Mouse (Mus musculus) small intestine, adult 2 months (tissue): ENCODE measurements around the gene Lbr. TPM values are rescaled to one million over a fixed set of nuclear protein-coding genes. Genes with fewer than 3 reads are reported as not detected.

ENCODE experiments used
- H3K27ac ChIP-seq: fragments of 200-500 bp; 2 replicates; pipeline ENCODE4 v1.5.1; 2012; ENCODE audit warnings: low read depth, low read length, control low read depth, inconsistent platforms; ENCODE audit not compliant: insufficient read depth
- H3K27me3 ChIP-seq: fragments of 200-500 bp; 2 replicates; pipeline ENCODE4 v1.6.1; 2012; ENCODE audit warnings: mild to moderate bottlenecking, moderate library complexity, low read length, inconsistent platforms; ENCODE audit not compliant: control insufficient read depth, insufficient read depth
- H3K36me3 ChIP-seq: fragments of 200-500 bp; 2 replicates; pipeline ENCODE4 v1.6.1; 2012; ENCODE audit warnings: mild to moderate bottlenecking, low read length, control low read depth, inconsistent platforms; ENCODE audit not compliant: control insufficient read depth, insufficient read depth
- H3K4me1 ChIP-seq: fragments of 200-500 bp; 2 replicates; pipeline ENCODE4 v1.6.1; 2012; ENCODE audit warnings: low read length, inconsistent platforms, mixed read lengths; ENCODE audit not compliant: control insufficient read depth, insufficient read depth, insufficient read length
- H3K4me3 ChIP-seq: fragments of 200-500 bp; 2 replicates; pipeline ENCODE4 v1.5.1; 2012; ENCODE audit warnings: low read depth, mild to moderate bottlenecking, control low read depth, inconsistent platforms, low read length, moderate library complexity
- CTCF ChIP-seq: fragments of 200-500 bp; IDR thresholded peaks from 2 replicates; pipeline ENCODE4 v1.5.1; 2012; ENCODE audit warnings: low read depth, mild to moderate bottlenecking, control low read depth, inconsistent platforms, low read length, moderate library complexity, mixed read lengths; ENCODE audit not compliant: insufficient replicate concordance, insufficient read length; ENCODE audit errors: extremely low read depth
- POLR2A ChIP-seq: fragments of 200-500 bp; IDR thresholded peaks from 2 replicates; pipeline ENCODE4 v1.6.1; 2012; ENCODE audit warnings: low read depth, mild to moderate bottlenecking, control low read depth, inconsistent platforms, low read length, moderate library complexity
- WGBS: fragments of 180-500 bp; shearing (Covaris S2); methylation state at CpG from one replicate; pipeline ENCODE4 v1.1.7; 2018; 5-methylcytosine and 5-hydroxymethylcytosine counted together
- polyA plus RNA-seq: library from polyadenylated mRNA; depleted of rRNA; stranded (reverse); fragments of >200 nt; gene quantifications from 2 replicates; pipeline ENCODE4 v1.2.3, GENCODE M21; 2012; rRNA removed

Lbr gene
- 5.9 and 13.5 TPM in 2 replicates for polyA plus RNA-seq

DNA sequence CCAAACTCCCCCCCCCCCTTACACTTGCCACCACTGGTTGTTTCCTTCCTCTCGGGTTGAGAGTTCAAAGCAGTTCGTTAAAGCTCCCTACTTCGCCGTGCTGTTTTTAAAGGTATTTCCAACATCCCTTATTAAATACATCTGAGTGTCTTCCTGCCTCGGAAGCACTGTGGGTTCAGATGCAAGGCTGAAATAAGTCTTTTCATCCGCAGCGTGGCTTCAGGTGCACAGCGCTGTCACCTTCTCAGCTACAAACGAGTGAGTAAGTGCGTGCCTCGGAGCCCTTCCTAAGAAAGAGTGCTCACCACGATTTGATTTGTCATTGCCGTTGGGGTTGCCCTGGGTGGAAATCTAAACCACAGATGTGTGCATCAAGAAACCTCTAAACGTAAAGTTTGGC lies at the start of gene Lbr:
TSS of gene Lbr (minus strand) at position 266 of the 400 bp plus-strand sequence.
- peak within 1 kb of the TSS; percentile 84 for H3K4me3 ChIP-seq
- no peak for TF ChIP-seq POLR2A
- TF ChIP-seq CTCF, result no peak
- WGBS, result 1% methylated on average over 14 of the region's 14 CpGs
- H3K4me1 ChIP-seq, result peaks cover 10% of the 10 kb centered on the region; the same call in 1 of the 2 replicates
- H3K36me3 ChIP-seq, result 0 out of 2 replicates have a peak, but pooled peaks cover 2% of the 10 kb centered on the region
- peak within 1 kb of the TSS; percentile 86 for H3K27ac ChIP-seq
- H3K27me3 ChIP-seq, result no peaks in the 10 kb centered on the region

DNA sequence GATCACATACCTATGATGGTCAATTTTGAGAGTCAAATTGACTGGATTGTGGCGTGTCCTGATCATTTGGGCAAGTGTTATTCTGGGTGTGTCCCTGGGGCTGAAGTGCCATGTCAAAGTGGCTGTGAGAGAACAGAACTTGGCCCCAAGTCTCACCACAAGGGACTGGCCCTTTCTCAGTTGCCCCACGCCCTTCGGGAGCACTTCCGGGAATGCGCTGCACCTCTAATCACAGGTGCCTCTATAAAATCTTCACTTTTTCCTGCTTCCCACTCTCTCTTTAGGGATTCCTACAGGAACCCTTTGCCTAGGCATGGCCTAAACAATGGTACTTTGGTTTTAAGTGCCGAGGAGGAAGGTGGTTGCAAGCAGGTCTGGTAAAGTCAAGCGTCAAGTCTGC lies 46.8 kb upstream of the Lbr start:
- whole genome bisulfite sequencing, result 40% methylated on average over 7 of the region's 7 CpGs
- Histone ChIP-seq H3K36me3 (no peaks in the 10 kb centered on the region), H3K4me3 (no peak overlapping the region), H3K4me1 (peaks cover 5% of the 10 kb centered on the region; the same call in 1 of the 2 replicates), H3K27me3 (no peaks in the 10 kb centered on the region), H3K27ac (no peak overlapping the region)
- TF ChIP-seq CTCF (no peak), POLR2A (no peak)

DNA sequence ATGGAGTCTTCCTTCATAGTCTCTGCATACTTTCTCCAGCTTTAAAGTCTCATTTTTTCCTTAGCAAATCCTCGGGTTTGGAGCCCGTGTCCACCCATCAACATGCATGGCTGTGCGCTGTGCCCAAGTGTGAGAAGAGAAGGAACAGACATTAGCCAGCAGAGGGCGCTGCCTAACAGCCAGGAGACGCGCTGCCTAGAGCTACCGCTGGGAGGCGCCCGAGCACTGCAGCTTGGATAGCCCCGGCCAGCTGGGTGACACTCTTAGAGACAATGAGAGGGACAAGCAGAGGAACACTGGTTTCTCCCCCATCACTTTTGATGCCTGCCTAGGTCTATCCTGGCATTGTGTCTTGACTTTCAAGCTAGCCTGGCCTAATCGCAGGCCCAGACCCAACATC lies 46.0 kb upstream of the Lbr start:
- Histone ChIP-seq H3K27ac (no peak overlapping the region), H3K4me3 (no peak overlapping the region), H3K4me1 (peaks cover 5% of the 10 kb centered on the region; the same call in 1 of the 2 replicates), H3K36me3 (no peaks in the 10 kb centered on the region), H3K27me3 (no peaks in the 10 kb centered on the region)
- TF ChIP-seq POLR2A (no peak), CTCF (peak; percentile 100)
- 5% methylated on average over 11 of the region's 11 CpGs for WGBS

DNA sequence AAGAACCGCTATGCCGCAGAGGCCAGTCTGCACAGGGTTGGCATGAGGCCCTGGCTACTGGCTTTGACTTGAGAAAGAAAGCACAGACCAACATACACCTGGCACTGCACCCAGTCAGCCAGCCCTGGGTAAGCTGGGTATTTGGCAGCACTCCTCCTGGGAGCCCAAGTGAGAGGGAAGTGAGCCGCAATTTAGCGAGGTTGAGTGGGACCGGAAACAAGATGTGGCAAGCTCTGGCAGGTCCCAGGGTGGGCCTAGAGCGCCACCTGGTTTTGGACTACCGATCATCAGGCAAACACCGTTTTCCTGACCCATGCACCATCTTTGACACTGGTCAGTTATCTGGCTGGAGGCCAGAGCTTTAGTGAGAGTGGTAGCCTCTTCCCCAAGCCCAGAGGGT lies 38.7 kb upstream of the Lbr start:
- TF ChIP-seq CTCF, result peak; percentile 85
- TF ChIP-seq POLR2A, result no peak
- Histone ChIP-seq H3K36me3 (no peaks in the 10 kb centered on the region), H3K4me3 (no peak overlapping the region), H3K27me3 (no peaks in the 10 kb centered on the region), H3K27ac (no peak overlapping the region), H3K4me1 (peaks cover 12% of the 10 kb centered on the region)
- WGBS, result 15% methylated on average over 8 of the region's 8 CpGs

DNA sequence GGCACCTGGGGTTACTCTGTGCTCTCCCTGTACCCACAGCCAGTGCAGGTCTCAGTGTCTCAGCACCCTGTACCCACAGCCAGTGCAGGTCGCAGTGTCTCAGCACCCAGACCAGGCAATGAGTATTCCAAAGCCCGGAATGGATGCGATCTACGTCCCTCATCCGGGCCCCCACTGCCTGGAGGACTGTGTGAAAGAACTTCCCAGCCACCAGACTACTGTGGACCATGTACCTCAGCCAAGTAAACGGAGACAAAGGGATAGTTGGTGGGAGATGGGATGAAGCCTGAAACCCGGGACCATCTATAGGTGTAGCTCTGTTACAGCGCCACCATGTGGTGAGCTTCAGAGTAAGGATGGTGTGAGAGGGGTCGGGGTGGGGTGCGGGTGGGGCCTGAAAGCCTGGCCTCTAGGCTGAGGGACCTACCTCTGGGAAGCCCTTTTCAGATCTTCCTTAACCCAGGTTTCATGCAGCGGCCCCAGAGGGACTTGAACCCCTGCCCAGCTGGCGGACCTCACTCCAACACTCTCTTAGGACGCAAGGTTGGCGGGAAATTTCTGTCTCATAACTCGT lies 38.0 kb upstream of the Lbr start:
- H3K36me3 ChIP-seq, result no peaks in the 10 kb centered on the region
- H3K27me3 ChIP-seq, result no peaks in the 10 kb centered on the region
- H3K27ac ChIP-seq, result no peak overlapping the region
- WGBS, result 65% methylated on average over 15 of the region's 15 CpGs
- TF ChIP-seq CTCF (peak; percentile 34; the same call in 1 of the 2 replicates), POLR2A (no peak)
- no peak overlapping the region for H3K4me3 ChIP-seq
- H3K4me1 ChIP-seq, result peaks cover 12% of the 10 kb centered on the region

DNA sequence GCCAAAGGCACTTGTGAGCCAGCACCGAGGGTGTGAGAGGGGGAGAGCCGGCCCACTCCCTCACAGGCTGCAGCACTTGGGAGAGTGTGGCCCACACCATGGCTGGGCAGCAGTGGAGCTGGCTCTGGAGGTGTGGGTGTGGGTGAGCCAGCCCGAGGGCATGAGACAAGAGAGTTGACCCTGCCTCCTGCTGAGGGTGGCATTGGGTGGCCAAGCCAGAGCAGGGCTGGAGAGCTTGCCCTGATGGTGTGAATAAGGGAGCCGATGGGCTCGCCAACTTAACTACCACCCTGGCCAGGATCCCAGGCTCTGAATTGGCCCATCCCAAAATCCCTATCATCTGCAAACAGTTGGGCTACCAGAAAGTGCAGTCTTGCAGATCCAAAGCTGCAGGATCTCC lies 35.6 kb upstream of the Lbr start:
- Histone ChIP-seq H3K36me3 (no peaks in the 10 kb centered on the region), H3K4me1 (peaks cover 12% of the 10 kb centered on the region), H3K27ac (no peak overlapping the region), H3K4me3 (no peak overlapping the region), H3K27me3 (no peaks in the 10 kb centered on the region)
- TF ChIP-seq CTCF (no peak), POLR2A (no peak)
- 49% methylated on average over 5 of the region's 5 CpGs for WGBS

DNA sequence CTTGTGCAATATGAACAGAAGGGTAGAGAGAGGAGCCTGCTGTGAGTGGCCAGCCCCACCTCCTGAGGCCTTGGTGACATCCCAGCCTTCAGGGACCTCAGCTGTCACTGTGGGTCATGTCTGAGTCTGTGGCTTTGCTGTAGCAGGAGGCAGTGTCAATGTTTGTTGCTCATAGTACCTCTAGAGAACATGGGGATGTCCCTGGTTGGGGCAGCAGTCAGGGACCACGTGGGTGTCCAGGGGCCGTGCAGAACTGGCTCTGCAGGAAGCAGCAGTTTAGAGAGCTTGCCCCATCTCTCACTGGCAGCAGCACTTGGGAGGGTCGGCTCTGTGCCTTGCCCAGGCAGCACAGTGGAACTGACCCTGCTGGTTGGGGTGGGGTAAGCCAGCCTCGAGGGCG lies 34.2 kb upstream of the Lbr start:
- Histone ChIP-seq H3K36me3 (no peaks in the 10 kb centered on the region), H3K4me3 (no peak overlapping the region), H3K27ac (no peak overlapping the region), H3K4me1 (peaks cover 12% of the 10 kb centered on the region), H3K27me3 (no peaks in the 10 kb centered on the region)
- 30% methylated on average over 5 of the region's 5 CpGs for WGBS
- TF ChIP-seq CTCF, result no peak
- no peak for TF ChIP-seq POLR2A
